Mouse (Mus musculus) ES-Bruce4 (cell line): ENCODE results near the gene Myh9.

Experiments
- CTCF ChIP-seq: IDR thresholded peaks from one replicate; pipeline ENCODE4 v1.8.1; 2011; ENCODE audit warnings: low read depth, low read length
- EP300 ChIP-seq: IDR thresholded peaks from 2 replicates; pipeline ENCODE4 v1.6.1; 2011; ENCODE audit warnings: low read depth, low read length; ENCODE audit not compliant: insufficient read depth
- POLR2A ChIP-seq: IDR thresholded peaks from one replicate; pipeline ENCODE4 v1.8.1; 2011; ENCODE audit warnings: low read length; ENCODE audit not compliant: insufficient read depth

- TF ChIP-seq CTCF (no peak), EP300 (no peak), POLR2A (no peak)
Observed at GRCm38 (mm10) chr15:77830481-77831137, 11.4 kb downstream of the Myh9 start.
